Mouse (Mus musculus) adrenal gland, adult (tissue): Measurements from ENCODE around the gene Man1a.

ENCODE experiments used
- DNase-seq, 2 experiments: peaks; one replicate each; pipeline ENCODE4 v3.0.0; 2022 to 2023; ENCODE audit warnings: low spot score in 1 of 2; ENCODE audit not compliant: inconsistent age in 2 of 2

Man1a gene

DNA sequence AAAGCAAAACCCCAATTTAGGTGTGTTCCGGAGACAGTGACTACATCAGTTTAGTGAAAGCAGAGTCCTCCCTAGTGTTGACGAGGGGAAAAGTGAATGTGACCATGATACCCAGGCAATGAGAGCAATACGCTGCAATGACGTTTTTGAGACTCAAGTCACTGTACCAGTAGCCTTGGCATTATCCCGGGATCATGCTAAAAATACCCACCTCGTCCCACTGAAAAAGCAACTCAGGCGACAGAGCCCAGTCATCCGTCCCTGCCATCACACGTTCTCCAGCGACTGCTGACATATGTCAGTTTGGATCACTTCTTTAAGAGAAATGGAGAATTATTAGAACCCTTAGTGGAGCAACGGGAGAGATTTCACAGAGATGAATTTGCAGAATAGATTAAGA is 13.6 kb downstream of the Man1a start:
- peak; percentile 18 to 68 for DNase-seq

DNA sequence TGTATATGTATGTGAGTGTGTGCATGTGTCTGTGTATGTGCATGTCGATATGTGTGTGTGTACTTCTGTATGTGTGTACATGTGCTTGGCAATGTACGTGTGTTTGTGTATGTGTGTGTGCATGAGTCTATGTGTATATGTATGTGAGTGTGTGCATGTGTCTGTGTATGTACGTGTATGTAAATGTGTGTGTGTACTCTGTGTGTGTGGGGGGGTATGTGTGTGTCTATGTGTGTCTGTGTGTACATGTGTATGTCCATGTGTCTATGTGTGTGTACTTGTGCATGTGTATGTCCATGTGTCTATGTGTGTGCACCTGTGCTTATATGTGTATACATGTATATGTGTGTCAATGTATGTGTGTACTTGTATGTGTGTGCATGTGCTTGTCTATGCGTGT is 15.2 kb downstream of the Man1a start:
- no peak for DNase-seq

DNA sequence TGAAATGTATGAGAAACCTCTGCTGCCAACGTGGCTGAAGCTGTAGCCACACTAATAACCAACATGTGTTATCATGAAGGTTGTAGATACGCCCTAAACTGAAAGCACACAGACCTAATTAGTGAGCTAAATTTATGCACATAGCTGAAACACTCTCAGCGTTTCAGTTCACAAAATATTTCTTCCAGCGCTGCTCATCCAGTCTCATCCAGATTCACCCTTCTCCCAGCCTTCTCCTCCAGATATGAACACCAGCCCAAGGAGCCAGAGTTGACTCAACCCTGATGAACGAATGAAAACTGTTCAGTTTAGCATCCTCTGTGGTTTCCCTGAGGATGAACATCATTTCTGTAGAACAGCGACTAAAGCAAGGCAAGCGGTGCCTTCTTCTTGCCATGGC is 15.8 kb downstream of the Man1a start:
- DNase-seq = no peak

- DNase-seq = no peak
Observed at GRCm38 (mm10) chr10:54059679-54060249, 16.6 kb downstream of the Man1a start.

DNA sequence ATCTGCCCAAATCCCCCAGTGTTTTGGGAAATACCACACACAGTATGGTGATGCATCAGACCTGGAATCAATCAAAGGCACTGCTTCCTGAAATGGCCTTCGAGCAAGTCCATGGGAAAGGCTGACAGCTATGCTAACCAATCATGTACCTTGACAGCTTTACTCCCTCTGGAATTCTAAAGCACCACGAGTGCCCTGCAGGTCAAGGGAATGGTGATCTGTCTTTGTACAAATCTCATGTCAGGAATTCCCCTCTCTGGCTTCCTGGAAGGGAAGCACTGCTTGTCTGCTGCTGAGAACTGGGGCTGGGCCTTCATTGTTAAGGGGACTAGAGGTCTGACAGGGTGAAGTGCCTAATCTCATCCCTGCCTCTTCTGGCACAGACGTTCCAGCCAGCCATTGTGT is 17.3 kb downstream of the Man1a start:
- peak; percentile 57 to 89 for DNase-seq

- no peak for DNase-seq
Observed at GRCm38 (mm10) chr10:54058657-54059056, 17.8 kb downstream of the Man1a start.

- no peak for DNase-seq
Observed at GRCm38 (mm10) chr10:54054188-54054587, 22.2 kb downstream of the Man1a start.

GRCm38 (mm10) chr10:54047885-54048284 is 28.5 kb downstream of the Man1a start:
- DNase-seq = no peak

GRCm38 (mm10) chr10:54043358-54043757 is 33.1 kb downstream of the Man1a start:
- DNase-seq = no peak

GRCm38 (mm10) chr10:54042212-54042840 is 34.1 kb downstream of the Man1a start:
- DNase-seq = no peak

GRCm38 (mm10) chr10:54040261-54041165 is 35.9 kb downstream of the Man1a start:
- DNase-seq = no peak

GRCm38 (mm10) chr10:54039754-54040153 is 36.7 kb downstream of the Man1a start:
- no peak for DNase-seq

DNA sequence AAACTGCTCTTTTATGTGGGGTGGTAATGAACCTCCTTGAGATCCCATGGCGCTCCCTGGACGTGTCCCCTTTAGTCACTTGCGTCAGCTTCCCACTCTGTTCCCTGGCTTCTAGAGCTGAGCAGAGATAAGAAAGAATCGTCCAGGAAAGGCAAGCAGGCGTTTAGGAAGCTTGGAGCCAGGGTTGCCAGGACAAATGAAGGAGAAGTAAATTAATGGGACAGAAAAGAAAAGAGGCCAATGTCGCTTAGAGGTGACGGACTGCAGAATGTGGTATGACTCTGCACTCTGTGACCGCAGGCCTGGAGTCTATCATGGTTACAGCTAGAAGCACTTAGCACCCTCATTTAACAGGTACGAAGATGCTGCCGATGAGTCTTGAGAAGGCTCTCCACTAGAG is 37.7 kb downstream of the Man1a start:
- DNase-seq = no peak

GRCm38 (mm10) chr10:54038180-54038579 is 38.2 kb downstream of the Man1a start:
- no peak for DNase-seq

DNA sequence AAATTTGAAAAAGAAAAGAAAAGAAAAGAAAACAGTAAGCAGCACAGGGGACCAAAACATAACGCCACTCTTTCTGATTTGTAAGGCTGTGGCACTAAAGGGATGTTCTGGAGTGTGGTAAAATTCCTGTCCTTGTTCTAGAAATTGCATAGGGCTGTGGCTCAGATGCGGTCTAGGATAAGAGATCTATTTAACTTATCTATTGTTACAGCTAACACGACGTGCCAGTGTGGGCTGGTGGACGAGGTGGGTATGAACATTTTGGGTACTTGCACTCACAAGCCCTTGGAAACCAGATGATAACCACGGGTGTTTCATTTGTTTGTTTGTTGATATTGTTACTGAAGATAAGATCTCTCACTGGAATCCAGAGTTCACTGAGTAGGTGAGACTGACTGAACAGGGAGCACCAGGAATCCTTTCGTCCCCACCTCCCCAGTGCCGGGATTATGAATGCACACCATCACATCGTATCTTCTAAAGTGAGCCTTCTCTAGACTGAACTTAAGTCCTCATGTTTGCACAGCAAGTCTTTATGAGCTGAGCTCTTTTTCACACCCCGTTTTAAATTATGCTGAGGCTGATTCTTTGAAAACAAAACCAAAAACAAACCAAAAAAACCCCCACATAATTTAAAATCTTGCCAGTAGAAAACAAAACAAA is 38.9 kb downstream of the Man1a start:
- DNase-seq = no peak

GRCm38 (mm10) chr10:54035586-54035985 is 40.8 kb downstream of the Man1a start:
- DNase-seq = no peak

- DNase-seq = peak in 1 of 2 experiments; percentile 64
Observed at GRCm38 (mm10) chr10:54034779-54035178, 41.6 kb downstream of the Man1a start.

GRCm38 (mm10) chr10:54032316-54033092 is 43.9 kb downstream of the Man1a start:
- peak; percentile 36 to 85 for DNase-seq

DNA sequence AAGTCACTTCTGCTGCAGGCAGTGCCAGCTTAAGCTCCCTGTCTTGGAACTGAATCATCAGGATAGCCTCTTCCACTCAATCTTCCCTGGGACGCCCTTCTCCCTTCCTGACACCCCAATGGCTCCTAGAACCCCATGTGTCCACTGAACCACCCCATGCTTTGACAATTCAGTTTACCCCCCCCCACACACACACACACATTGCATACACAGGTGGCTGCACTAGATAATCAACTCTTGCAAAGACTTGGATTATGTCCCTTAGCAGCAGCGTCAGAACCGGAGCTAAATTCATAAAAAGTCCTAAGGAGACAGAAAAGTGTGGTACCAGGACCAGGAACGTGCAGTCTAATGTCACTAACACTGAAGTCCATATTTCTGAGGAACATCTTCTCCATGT is 47.5 kb downstream of the Man1a start:
- DNase-seq = no peak

DNA sequence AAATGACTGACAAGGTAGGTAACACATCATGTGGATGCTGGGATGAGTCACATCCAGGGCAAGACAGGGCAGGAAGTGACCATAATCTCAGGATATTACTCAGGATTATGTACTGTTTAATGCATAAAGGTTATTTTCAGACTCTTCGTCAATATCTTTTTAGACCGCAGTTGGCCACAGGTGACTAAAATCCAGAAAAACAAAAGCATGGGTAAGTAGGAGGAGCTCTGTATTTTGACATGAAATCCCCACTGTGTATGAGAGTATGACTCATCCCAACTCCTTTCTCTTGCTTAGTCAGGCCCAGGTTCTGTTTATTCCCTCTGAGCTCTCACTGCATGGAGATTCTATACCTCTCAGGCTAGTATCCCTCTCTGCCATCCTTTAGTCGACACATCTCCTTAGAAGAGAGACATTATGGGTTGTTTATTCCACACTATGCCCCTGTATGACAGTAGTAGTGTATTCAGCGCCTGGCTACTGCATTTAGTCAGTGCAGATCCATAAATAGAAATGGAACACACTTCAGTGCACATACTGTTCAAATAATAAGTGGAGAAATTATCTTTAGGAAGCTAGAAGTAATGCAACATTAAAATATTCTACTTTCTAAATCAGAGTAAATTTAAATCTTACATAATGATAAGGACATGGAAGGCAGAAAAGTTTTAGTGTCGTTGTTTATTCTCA is 49.5 kb downstream of the Man1a start:
- no peak for DNase-seq
